Mouse (Mus musculus) embryonic facial prominence, embryonic 15.5 days (tissue): ENCODE data around the gene Rbm48. TPM values are rescaled to one million over a fixed set of nuclear protein-coding genes. Genes with fewer than 3 reads are reported as not detected.
A peak's percentile ranks its signal among the peaks of the same experiment; 100 is the strongest.
"Not testable (repeated sequence)": the region's sequence is repeated elsewhere in the genome, so short reads cannot be mapped to it uniquely, and the experiment has no call there.

Experiments used
- ATAC-seq: fragments of 200-750 bp; cut with Nextera tagmentation; 2 replicates; pipeline ENCODE4 v1.8.0; 2017; ENCODE audit warnings: low read depth, moderate TSS enrichment; ENCODE audit not compliant: insufficient number of reproducible peaks, low FRiP score, low TSS enrichment
- H3K27ac ChIP-seq: fragments of 300-500 bp; sonication (generic); replicated peaks from 2 replicates; pipeline ENCODE4 v1.5.1; 2015; ENCODE audit warnings: mild to moderate bottlenecking, inconsistent platforms
- H3K27me3 ChIP-seq: fragments of 300-500 bp; sonication (generic); 2 replicates; pipeline ENCODE4 v1.6.1; 2015; ENCODE audit warnings: inconsistent platforms
- H3K36me3 ChIP-seq: fragments of 300-500 bp; sonication (generic); 2 replicates; pipeline ENCODE4 v1.6.1; 2015; ENCODE audit warnings: mild to moderate bottlenecking, inconsistent platforms
- H3K4me1 ChIP-seq: fragments of 300-500 bp; sonication (generic); 2 replicates; pipeline ENCODE4 v1.6.1; 2015; ENCODE audit warnings: inconsistent platforms
- H3K4me2 ChIP-seq: fragments of 300-500 bp; sonication (generic); replicated peaks from 2 replicates; pipeline ENCODE4 v1.6.1; 2015; ENCODE audit warnings: mild to moderate bottlenecking, inconsistent platforms
- H3K4me3 ChIP-seq: fragments of 300-500 bp; sonication (generic); replicated peaks from 2 replicates; pipeline ENCODE4 v1.5.1; 2015; ENCODE audit warnings: mild to moderate bottlenecking, inconsistent platforms
- H3K9ac ChIP-seq: fragments of 300-500 bp; sonication (generic); 2 replicates; pipeline ENCODE4 v1.6.1; 2015; ENCODE audit warnings: inconsistent platforms
- H3K9me3 ChIP-seq: fragments of 300-500 bp; sonication (generic); replicated peaks from 2 replicates; pipeline ENCODE4 v1.6.1; 2016; ENCODE audit warnings: inconsistent platforms
- WGBS: fragments of 180-500 bp; shearing (Covaris S2); methylation state at CpG from one replicate; pipeline ENCODE4 v1.1.7; 2015; 5-methylcytosine and 5-hydroxymethylcytosine counted together
- polyA plus RNA-seq: library from polyadenylated mRNA; unstranded; fragments of >200 nt; fragmentation: Nextera tagmentation; extraction: Ambion mirVana; gene quantifications from 2 replicates; pipeline ENCODE4 v1.2.1, GENCODE M21; 2015

Rbm48 gene
- 11.9 and 13.0 TPM in 2 replicates for polyA plus RNA-seq

DNA sequence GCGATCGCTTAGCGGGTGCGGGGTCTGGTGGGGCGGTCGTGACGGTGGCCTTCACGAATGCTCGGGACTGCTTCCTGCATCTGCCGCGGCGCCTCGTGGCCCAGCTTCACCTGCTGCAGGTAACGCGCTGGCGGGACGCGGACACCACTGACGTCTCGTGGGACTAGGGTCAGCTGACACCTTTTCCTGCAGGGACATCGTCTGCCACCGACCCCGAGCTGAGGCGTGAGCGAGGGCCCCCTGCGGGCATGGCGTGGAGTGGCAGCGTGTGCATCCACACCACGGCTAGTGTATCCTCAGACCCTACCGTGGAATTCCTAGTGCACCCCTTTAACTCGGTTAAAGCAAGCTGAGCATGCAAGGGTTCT lies at the start of gene Rbm48:
Gene Rbm48, minus strand, starts transcription at position 187 of the 368 bp plus-strand sequence.
- under 1% methylated on average over 30 of the region's 31 CpGs for WGBS
- Histone ChIP-seq H3K27me3 (no peaks in the 10 kb centered on the region), H3K27ac (peak within 1 kb of the TSS; percentile 79), H3K9me3 (no peaks in the 10 kb centered on the region), H3K9ac (peak within 1 kb of the TSS; percentile 70), H3K4me1 (peaks cover 16% of the 10 kb centered on the region), H3K4me2 (peak within 1 kb of the TSS; percentile 74), H3K36me3 (peaks cover 16% of the 10 kb centered on the region), H3K4me3 (peak within 1 kb of the TSS; percentile 97)
- peak; percentile 87 for ATAC-seq

DNA sequence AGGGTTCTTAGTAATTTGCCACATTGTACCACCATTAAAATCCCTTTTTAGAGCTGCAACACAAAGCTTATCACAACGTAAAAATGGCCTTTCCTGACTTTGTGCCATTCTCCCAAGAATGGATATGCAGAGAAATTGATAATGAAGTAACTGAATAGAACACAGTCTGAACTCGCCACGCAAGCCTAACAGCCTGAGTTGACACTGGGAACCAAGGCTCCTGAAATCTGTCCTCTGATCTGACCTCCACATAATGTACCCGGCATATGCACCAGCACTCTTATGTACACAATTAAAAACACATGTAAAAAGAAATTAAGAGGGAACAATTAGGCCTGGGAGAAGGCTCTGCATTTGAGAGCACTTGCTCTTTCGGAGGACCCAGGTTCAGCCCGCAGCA lies 48.9 kb upstream of the Rbm48 start:
- no peak overlapping the region for H3K9ac ChIP-seq
- peaks cover 8% of the 10 kb centered on the region; the same call in 1 of the 2 replicates for H3K4me1 ChIP-seq
- H3K27me3 ChIP-seq = no peaks in the 10 kb centered on the region
- no peak overlapping the region for H3K4me2 ChIP-seq
- WGBS = 51% methylated on average over 6 of the region's 6 CpGs
- no peaks in the 10 kb centered on the region for H3K9me3 ChIP-seq
- no peak overlapping the region for H3K4me3 ChIP-seq
- no peak overlapping the region for H3K27ac ChIP-seq
- peaks cover 27% of the 10 kb centered on the region for H3K36me3 ChIP-seq
- no peak for ATAC-seq

DNA sequence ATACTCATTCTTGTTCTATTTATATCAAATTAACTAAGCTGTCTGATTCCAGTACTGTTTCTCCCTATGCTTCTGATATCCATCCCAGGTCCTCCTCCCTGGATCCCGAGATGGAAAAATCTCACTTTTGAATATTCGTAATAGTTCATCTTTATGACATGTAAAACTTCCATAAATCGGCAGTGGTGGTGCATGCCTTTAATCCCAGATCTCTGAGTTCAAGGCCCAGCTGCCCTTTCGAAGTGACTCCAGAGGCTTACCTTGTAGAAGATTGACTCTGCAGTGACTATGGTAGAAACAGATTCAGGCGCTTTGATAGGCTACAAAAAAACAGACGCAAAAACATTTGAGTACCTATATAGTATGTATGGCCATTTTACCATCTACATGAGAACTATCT lies 48.2 kb upstream of the Rbm48 start:
- no peak overlapping the region for H3K27ac ChIP-seq
- no peaks in the 10 kb centered on the region for H3K27me3 ChIP-seq
- ATAC-seq = no peak
- peaks cover 8% of the 10 kb centered on the region; the same call in 1 of the 2 replicates for H3K4me1 ChIP-seq
- H3K4me3 ChIP-seq = no peak overlapping the region
- no peak overlapping the region for H3K4me2 ChIP-seq
- H3K36me3 ChIP-seq = peaks cover 30% of the 10 kb centered on the region
- WGBS = 93% methylated on average over 6 of the region's 6 CpGs
- H3K9ac ChIP-seq = no peak overlapping the region
- no peaks in the 10 kb centered on the region for H3K9me3 ChIP-seq

DNA sequence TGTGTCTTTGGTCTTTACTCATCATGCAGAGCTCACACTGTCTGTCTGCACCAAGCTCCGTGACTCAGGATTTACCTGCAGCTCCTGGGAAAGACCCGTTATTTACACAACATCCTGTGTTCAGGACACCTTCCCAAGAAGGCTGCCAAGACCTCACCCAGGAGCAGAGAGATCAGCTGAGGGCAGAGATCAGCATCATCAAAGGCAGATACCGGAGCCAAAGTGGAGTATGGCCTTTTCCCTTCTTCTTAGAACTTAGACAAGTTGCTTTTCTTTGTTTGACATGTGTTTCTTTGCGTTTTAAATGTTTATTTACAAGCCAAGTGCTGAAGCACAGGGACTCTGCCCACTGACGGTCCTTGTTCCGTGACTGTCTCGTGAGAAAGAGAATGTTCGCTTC lies 38.9 kb upstream of the Rbm48 start:
- 76% methylated on average over 8 of the region's 8 CpGs for WGBS
- no peaks in the 10 kb centered on the region for H3K4me1 ChIP-seq
- H3K27me3 ChIP-seq = no peaks in the 10 kb centered on the region
- ATAC-seq = no peak
- H3K4me3 ChIP-seq = no peak overlapping the region
- peaks cover 35% of the 10 kb centered on the region for H3K36me3 ChIP-seq
- H3K27ac ChIP-seq = no peak overlapping the region
- H3K9ac ChIP-seq = no peak overlapping the region
- no peaks in the 10 kb centered on the region for H3K9me3 ChIP-seq
- no peak overlapping the region for H3K4me2 ChIP-seq

DNA sequence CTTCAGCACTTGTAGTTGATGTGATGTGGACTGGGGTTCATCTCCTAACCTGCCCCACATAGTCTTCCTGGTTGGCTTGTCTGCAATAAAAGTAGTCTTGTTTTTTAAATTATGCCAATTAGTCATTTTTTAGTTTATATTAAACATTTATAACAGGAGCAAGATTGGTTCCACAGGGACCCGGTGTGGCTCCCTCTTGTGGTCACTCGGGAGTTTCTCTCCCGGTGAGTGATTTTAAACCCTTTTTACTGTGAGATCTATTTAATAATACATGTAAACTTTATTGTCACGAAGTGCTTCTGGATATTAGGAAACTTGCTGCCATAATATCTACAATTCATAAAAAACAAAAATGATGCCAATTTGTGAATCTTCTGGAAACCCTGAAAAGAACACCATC lies 37.6 kb upstream of the Rbm48 start:
- peaks cover 35% of the 10 kb centered on the region for H3K36me3 ChIP-seq
- H3K27me3 ChIP-seq = no peaks in the 10 kb centered on the region
- no peaks in the 10 kb centered on the region for H3K4me1 ChIP-seq
- no peak overlapping the region for H3K4me2 ChIP-seq
- no peak overlapping the region for H3K27ac ChIP-seq
- H3K9me3 ChIP-seq = no peaks in the 10 kb centered on the region
- H3K4me3 ChIP-seq = no peak overlapping the region
- 76% methylated on average over 4 of the region's 4 CpGs for WGBS
- no peak for ATAC-seq
- no peak overlapping the region for H3K9ac ChIP-seq

DNA sequence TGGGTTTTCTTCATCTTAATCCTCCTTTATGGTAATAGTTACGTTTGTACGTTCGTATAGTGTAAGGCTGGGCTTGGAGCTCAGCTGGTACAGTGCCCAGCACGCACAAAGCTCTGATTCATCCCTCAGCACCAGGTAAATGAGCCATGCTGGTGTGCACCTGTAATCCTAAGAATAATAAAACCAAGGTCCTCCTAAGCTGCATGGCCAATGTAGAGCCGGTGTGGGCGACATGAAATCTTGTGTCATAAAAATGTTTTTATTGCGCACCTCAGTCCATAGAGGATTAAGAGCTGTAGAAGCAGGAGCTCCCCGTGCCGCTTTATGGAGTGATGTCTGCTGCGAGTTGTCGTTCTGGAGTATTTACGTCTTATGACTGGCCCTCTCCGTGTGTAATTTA lies 36.9 kb upstream of the Rbm48 start:
- Histone ChIP-seq H3K36me3 (peaks cover 37% of the 10 kb centered on the region), H3K27me3 (no peaks in the 10 kb centered on the region), H3K4me3 (no peak overlapping the region), H3K9me3 (no peaks in the 10 kb centered on the region), H3K4me2 (no peak overlapping the region), H3K4me1 (no peaks in the 10 kb centered on the region), H3K9ac (no peak overlapping the region), H3K27ac (no peak overlapping the region)
- ATAC-seq = no peak
- 95% methylated on average over 13 of the region's 13 CpGs for WGBS

DNA sequence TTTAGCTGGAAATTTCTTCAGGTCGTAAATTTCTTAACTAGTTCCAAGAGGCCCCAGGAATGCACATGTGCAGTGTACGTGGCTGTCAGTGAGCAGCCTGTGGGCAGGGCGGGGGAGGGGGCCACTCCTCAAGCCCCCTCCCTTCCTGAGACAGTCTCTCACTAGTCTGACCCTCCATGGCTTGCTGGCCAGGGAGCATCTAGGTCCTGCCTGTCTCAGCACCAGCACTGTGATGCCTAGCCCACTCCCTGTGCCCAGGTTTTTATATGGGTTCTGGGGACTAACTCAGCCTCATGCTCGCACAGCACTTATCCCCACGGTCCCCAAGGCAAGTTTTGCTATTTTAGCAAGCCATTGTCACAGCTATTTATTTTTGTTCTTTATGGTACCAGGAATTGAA lies 35.9 kb upstream of the Rbm48 start:
- no peak overlapping the region for H3K4me2 ChIP-seq
- H3K27ac ChIP-seq = no peak overlapping the region
- no peak overlapping the region for H3K9ac ChIP-seq
- H3K9me3 ChIP-seq = no peaks in the 10 kb centered on the region
- 76% methylated on average over 5 of the region's 5 CpGs for WGBS
- peaks cover 37% of the 10 kb centered on the region for H3K36me3 ChIP-seq
- no peak for ATAC-seq
- H3K4me1 ChIP-seq = no peaks in the 10 kb centered on the region
- no peak overlapping the region for H3K4me3 ChIP-seq
- no peaks in the 10 kb centered on the region for H3K27me3 ChIP-seq

DNA sequence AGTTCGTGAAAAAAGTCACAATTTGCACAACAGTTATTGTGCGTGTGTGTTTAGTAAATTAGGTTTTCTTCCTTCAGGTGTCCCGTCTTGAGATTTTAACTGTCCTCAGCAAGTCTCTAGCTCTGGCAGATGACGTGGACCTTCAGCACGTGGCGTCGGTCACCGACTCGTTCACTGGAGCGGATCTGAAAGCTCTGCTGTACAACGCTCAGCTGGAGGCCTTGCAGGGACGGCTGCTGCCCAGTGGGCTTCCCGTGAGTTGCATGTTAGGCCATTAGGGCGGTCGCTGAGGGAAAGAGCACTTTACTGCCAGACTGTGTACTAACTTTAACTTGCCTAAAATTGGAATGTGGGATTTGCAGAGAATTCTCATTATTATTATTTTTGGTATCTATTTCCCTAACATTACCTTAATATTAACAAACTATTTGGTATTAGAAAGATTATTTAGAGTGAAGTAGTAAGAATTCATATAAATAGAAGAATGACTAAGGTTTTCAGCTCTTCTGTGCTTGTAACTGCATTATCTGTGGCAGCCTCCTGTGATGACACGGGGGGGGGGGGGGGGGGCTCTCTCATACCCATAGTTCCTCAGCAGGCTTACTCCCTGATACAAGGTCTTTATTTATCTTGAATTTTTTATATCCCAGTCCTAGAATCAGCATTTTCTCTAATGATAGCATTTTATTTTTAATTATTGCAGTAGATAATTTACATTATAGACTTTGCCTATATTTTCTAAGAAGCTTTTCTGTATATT lies 35.3 kb upstream of the Rbm48 start:
- H3K27me3 ChIP-seq = no peaks in the 10 kb centered on the region
- WGBS = 70% methylated on average over 16 of the region's 16 CpGs

DNA sequence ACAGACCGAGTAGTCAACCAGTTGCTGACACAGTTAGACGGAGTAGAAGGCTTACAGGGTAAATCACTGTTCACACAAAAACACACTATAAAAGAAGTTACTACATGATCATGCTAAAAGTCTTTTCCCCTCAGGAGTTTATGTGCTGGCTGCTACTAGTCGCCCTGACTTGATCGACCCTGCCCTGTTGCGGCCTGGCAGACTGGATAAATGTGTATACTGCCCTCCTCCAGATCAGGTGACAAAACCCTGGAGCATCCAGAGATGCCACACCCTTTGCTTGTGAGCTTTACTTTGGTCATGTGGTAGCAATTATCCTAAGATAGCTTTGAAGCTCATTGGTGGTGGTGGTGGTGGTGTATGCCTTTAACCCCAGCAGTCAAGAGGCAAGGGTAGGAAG lies 33.7 kb upstream of the Rbm48 start:
- no peak overlapping the region for H3K4me3 ChIP-seq
- no peaks in the 10 kb centered on the region for H3K27me3 ChIP-seq
- no peak overlapping the region for H3K9ac ChIP-seq
- 68% methylated on average over 5 of the region's 5 CpGs for WGBS
- no peak overlapping the region for H3K4me2 ChIP-seq
- H3K9me3 ChIP-seq = no peaks in the 10 kb centered on the region
- peaks cover 39% of the 10 kb centered on the region for H3K36me3 ChIP-seq
- H3K27ac ChIP-seq = no peak overlapping the region
- H3K4me1 ChIP-seq = no peaks in the 10 kb centered on the region
- no peak for ATAC-seq

More for the DNA sequence above, 35.3 kb upstream of the Rbm48 start:
- Histone ChIP-seq H3K4me3 (no peak overlapping the region), H3K9ac (no peak overlapping the region), H3K4me2 (no peak overlapping the region), H3K9me3 (no peaks in the 10 kb centered on the region), H3K4me1 (no peaks in the 10 kb centered on the region), H3K27ac (no peak overlapping the region), H3K36me3 (peaks cover 37% of the 10 kb centered on the region)
- ATAC-seq = no peak

DNA sequence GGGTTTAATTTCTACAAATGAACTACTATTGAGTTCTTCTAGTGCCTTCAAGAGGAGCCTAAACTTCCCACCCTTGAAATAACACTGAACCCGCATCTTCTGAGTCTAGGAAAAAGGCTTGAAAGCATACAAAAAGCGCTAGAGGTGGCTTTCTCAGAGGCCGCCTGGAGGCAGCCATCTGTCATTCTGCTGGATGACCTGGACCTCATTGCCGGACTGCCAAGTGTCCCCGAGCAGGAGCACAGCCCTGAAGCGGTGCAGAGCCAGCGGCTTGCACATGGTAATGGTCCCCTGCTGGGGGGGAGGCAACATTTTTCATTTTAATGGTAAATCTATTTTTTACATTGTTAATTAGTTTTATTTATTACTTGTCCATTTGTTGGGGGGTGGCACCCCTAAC lies 24.1 kb upstream of the Rbm48 start:
- Histone ChIP-seq H3K4me2 (no peak overlapping the region), H3K27ac (no peak overlapping the region), H3K27me3 (no peaks in the 10 kb centered on the region), H3K9me3 (no peaks in the 10 kb centered on the region), H3K9ac (no peak overlapping the region), H3K36me3 (peaks cover 52% of the 10 kb centered on the region), H3K4me3 (no peak overlapping the region), H3K4me1 (no peaks in the 10 kb centered on the region)
- 88% methylated on average over 7 of the region's 7 CpGs for whole genome bisulfite sequencing
- no peak for ATAC-seq

DNA sequence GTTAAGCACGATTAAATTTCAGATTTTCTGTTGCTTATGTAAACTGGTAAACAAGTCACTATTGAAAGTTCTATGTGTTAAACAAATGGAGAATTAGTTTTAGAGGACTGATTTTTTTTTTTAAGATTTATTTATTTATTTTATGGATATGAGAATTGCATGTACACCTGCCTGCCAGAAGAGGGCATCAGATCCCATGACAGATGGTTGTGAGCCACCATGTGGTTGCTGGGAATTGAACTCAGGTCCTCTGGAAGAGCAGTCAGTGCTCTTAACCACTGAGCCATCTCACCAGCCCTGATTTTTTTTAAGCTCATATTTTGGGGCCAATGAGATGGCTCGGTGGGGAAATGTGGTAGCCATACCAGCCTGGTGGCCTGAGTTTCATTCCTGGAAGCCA lies 15.4 kb upstream of the Rbm48 start:
- not testable (repeated sequence) for ATAC-seq, H3K27me3 ChIP-seq, H3K4me1 ChIP-seq, H3K9ac ChIP-seq, H3K9me3 ChIP-seq, H3K4me3 ChIP-seq, H3K27ac ChIP-seq, H3K4me2 ChIP-seq
- WGBS = 99% methylated on average over 2 of the region's 2 CpGs
- peaks cover 32% of the 10 kb centered on the region for H3K36me3 ChIP-seq

DNA sequence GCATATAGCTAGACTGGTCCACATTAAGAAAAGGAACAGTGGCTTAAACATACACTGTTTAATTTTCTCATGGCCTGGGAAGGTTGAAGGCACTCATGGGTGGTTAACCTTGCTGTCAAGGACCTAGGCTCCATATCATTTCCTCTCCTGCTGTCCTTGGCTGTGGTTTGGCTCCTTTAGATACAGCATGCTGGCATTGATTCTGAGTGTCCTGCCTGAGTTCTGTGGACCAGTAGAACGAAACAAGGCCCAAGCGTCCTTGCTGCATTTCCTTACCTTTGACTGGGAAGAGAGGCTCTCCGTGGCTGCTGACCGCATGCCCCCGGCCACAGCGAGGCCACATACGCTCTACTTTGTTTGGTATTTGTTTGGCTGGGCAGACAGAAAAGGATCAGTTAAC lies 12.9 kb upstream of the Rbm48 start:
- Histone ChIP-seq H3K9me3 (no peaks in the 10 kb centered on the region), H3K36me3 (peaks cover 42% of the 10 kb centered on the region), H3K4me1 (no peaks in the 10 kb centered on the region), H3K4me2 (no peak overlapping the region), H3K9ac (no peak overlapping the region), H3K27me3 (no peaks in the 10 kb centered on the region), H3K27ac (no peak overlapping the region), H3K4me3 (no peak overlapping the region)
- 95% methylated on average over 7 of the region's 7 CpGs for WGBS
- ATAC-seq = no peak
